Comparison of ENCODE assay signal across 23 mouse cellular contexts in the genomic region with DNA sequence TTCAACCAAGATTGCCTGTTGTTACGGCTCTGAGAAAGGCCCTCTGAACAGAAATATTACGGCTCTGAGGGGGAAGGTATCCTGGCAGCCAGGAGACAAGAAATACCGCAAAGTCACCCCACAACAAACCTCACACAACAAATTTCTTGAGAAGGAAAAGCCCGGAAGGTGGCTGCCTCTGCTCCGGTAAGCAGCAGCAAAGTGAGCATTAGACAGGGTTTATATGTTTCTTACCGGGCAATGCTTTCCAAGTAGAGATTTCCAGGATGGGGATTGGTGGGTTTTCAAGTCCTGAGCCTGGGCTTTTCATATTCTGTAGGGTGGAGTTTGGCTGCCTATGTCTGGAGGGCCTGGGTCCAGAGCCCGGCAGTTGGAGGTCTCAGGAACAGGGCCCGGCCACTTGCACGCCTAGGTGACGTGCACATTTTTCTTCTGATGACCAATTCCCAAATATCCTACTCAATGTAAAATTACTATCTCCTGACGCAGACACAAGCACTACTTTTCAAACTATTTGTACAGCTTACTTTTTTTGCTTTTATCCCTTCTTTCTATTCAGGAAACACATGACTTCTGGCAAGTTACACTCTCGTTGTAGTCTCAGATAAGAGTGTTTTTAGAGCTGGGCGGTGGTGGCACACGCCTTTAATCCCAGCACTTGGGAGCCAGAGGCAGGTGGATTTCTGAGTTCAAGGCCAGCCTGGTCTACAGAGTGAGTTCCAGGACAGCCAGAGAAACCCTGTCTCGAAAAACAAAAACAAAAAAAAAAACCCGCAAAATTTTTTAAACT. TPM values are rescaled to one million over a fixed set of nuclear protein-coding genes. Genes with fewer than 3 reads are reported as not detected.
DNase-seq lines count a peak whose midpoint lies in the region; ATAC-seq and TF ChIP-seq lines count a peak whose summit lies in the region.
"Had no signal": no experiment of that assay in that cellular context is flagged by ENCODE, and none has a peak within 500 bp of the region (broad histone marks: within the 10 kb centered on the region; RNA-seq: fewer than 3 reads in every experiment).

No protein-coding gene starts in this region.

- peaks cover 45% of the 10 kb centered on the region for H3K36me3 ChIP-seq in limb, embryonic 15.5 days
- peaks cover 34% of the 10 kb centered on the region for H3K36me3 ChIP-seq in limb, embryonic 10.5 days
- peaks cover 19% of the 10 kb centered on the region for H3K36me3 ChIP-seq in midbrain, embryonic 12.5 days
- peaks cover 32% of the 10 kb centered on the region for H3K36me3 ChIP-seq in midbrain, embryonic 13.5 days
- peaks cover 15% of the 10 kb centered on the region for H3K36me3 ChIP-seq in thymus, adult 2 months (ENCODE audit: control insufficient read depth, insufficient read depth, low read length)
- H3K36me3 ChIP-seq in intestine, embryonic 16.5 days (ENCODE audit: control insufficient read depth, insufficient read depth, low read length): peaks cover 4% of the 10 kb centered on the region; the same call in 1 of the 2 replicates

- TF ChIP-seq POLR2A in thymus, adult 2 months (IDR thresholded peaks at IDR 0.05; ENCODE audit: control insufficient read depth, extremely low read depth, insufficient read depth, low read length, poor library complexity): no peak

- no peaks in the 10 kb centered on the region for H3K4me1 ChIP-seq in limb, embryonic 15.5 days
- no peaks in the 10 kb centered on the region for H3K4me1 ChIP-seq in limb, embryonic 10.5 days
- H3K4me1 ChIP-seq in midbrain, embryonic 12.5 days: 0 out of 2 replicates have a peak, but pooled peaks cover 5% of the 10 kb centered on the region
- H3K4me1 ChIP-seq in midbrain, embryonic 13.5 days (replicated peaks): peaks cover 10% of the 10 kb centered on the region; the same call in 1 of the 2 replicates
- peaks cover 5% of the 10 kb centered on the region for H3K4me1 ChIP-seq in thymus, adult 2 months (replicated peaks; ENCODE audit: control insufficient read depth, insufficient read depth, low read length)
- H3K4me1 ChIP-seq in intestine, embryonic 16.5 days (ENCODE audit: control insufficient read depth, insufficient read depth, low read length): no peaks in the 10 kb centered on the region
- H3K4me1 ChIP-seq: heart, embryonic 10.5 days; heart, embryonic 13.5 days; hindbrain, embryonic 15.5 days had no signal

- H3K27me3 ChIP-seq in limb, embryonic 15.5 days: no peaks in the 10 kb centered on the region
- H3K27me3 ChIP-seq in limb, embryonic 10.5 days (ENCODE audit: low read depth, poor library complexity, severe bottlenecking): no peaks in the 10 kb centered on the region
- H3K27me3 ChIP-seq in midbrain, embryonic 12.5 days: no peaks in the 10 kb centered on the region
- no peaks in the 10 kb centered on the region for H3K27me3 ChIP-seq in midbrain, embryonic 13.5 days
- no peaks in the 10 kb centered on the region for H3K27me3 ChIP-seq in thymus, adult 2 months (ENCODE audit: control insufficient read depth, insufficient read depth, low read length)
- no peaks in the 10 kb centered on the region for H3K27me3 ChIP-seq in intestine, embryonic 16.5 days (replicated peaks; ENCODE audit: control insufficient read depth, insufficient read depth, low read length)
- H3K27me3 ChIP-seq: forebrain, embryonic 15.5 days; heart, embryonic 13.5 days; hindbrain, embryonic 12.5 days; hindbrain, embryonic 15.5 days; Patski had no signal

- H3K4me2 ChIP-seq in limb, embryonic 15.5 days: no peak overlapping the region
- H3K4me2 ChIP-seq in midbrain, embryonic 12.5 days (replicated peaks): no peak overlapping the region
- H3K4me2 ChIP-seq in midbrain, embryonic 13.5 days (replicated peaks): no peak overlapping the region
- H3K4me2 ChIP-seq in intestine, embryonic 16.5 days (ENCODE audit: low read depth, low read length): no peak overlapping the region
- H3K4me2 ChIP-seq: forebrain, embryonic 15.5 days; heart, embryonic 13.5 days; hindbrain, embryonic 12.5 days; hindbrain, embryonic 15.5 days had no signal

- no peak for TF ChIP-seq CTCF in thymus, adult 2 months (IDR thresholded peaks at IDR 0.05; ENCODE audit: borderline replicate concordance, control insufficient read depth, extremely low read depth, insufficient read depth, low read length, poor library complexity)

- H3K27ac ChIP-seq in limb, embryonic 15.5 days: peak overlapping the region; percentile 22; the same call in 1 of the 2 replicates
- no peak overlapping the region for H3K27ac ChIP-seq in limb, embryonic 10.5 days
- H3K27ac ChIP-seq in midbrain, embryonic 12.5 days (replicated peaks): 0 out of 2 replicates have a peak overlapping the region, but pooled peaks have one; percentile 35
- H3K27ac ChIP-seq in midbrain, embryonic 13.5 days: no peak overlapping the region
- peak overlapping the region; percentile 74; the same call in 1 of the 2 replicates for H3K27ac ChIP-seq in thymus, adult 2 months (ENCODE audit: control insufficient read depth, insufficient read depth, low read length)
- no peak overlapping the region for H3K27ac ChIP-seq in intestine, embryonic 16.5 days (ENCODE audit: low read length)
- H3K27ac ChIP-seq: forebrain, embryonic 10.5 days; forebrain, embryonic 15.5 days; heart, adult 2 months; heart, embryonic 10.5 days; heart, embryonic 13.5 days; hindbrain, embryonic 12.5 days; hindbrain, embryonic 15.5 days had no signal

- H3K9me3 ChIP-seq in limb, embryonic 15.5 days: no peaks in the 10 kb centered on the region
- no peaks in the 10 kb centered on the region for H3K9me3 ChIP-seq in limb, embryonic 10.5 days (replicated peaks)
- H3K9me3 ChIP-seq in midbrain, embryonic 12.5 days: no peaks in the 10 kb centered on the region
- no peaks in the 10 kb centered on the region for H3K9me3 ChIP-seq in midbrain, embryonic 13.5 days
- no peaks in the 10 kb centered on the region for H3K9me3 ChIP-seq in intestine, embryonic 16.5 days (ENCODE audit: control insufficient read depth, low read length)
- H3K9me3 ChIP-seq: forebrain, embryonic 10.5 days; forebrain, embryonic 15.5 days; heart, embryonic 10.5 days; heart, embryonic 13.5 days; hindbrain, embryonic 12.5 days; hindbrain, embryonic 15.5 days had no signal

- ATAC-seq in limb, embryonic 15.5 days (ENCODE audit: insufficient number of reproducible peaks, low FRiP score, low TSS enrichment, low read depth): no peak
- ATAC-seq in midbrain, embryonic 12.5 days (ENCODE audit: low FRiP score, low read depth): no peak
- no peak for ATAC-seq in midbrain, embryonic 13.5 days
- no peak for ATAC-seq in intestine, embryonic 16.5 days
- ATAC-seq: CD4-positive, CD25-positive, alpha-beta regulatory T cell, adult 4 months; forebrain, embryonic 15.5 days; Patski had no signal

- no peak overlapping the region for H3K9ac ChIP-seq in limb, embryonic 15.5 days
- H3K9ac ChIP-seq in midbrain, embryonic 12.5 days (replicated peaks): no peak overlapping the region
- H3K9ac ChIP-seq in midbrain, embryonic 13.5 days (replicated peaks): no peak overlapping the region
- H3K9ac ChIP-seq in intestine, embryonic 16.5 days (ENCODE audit: low read depth, low read length): no peak overlapping the region
- H3K9ac ChIP-seq: forebrain, embryonic 15.5 days; heart, embryonic 13.5 days; hindbrain, embryonic 12.5 days; hindbrain, embryonic 15.5 days had no signal

- H3K4me3 ChIP-seq in limb, embryonic 15.5 days: no peak overlapping the region
- no peak overlapping the region for H3K4me3 ChIP-seq in limb, embryonic 10.5 days
- H3K4me3 ChIP-seq in midbrain, embryonic 12.5 days: no peak overlapping the region
- no peak overlapping the region for H3K4me3 ChIP-seq in midbrain, embryonic 13.5 days (replicated peaks)
- H3K4me3 ChIP-seq in thymus, adult 2 months (ENCODE audit: control insufficient read depth, insufficient read depth, low read length): no peak overlapping the region
- no peak overlapping the region for H3K4me3 ChIP-seq in intestine, embryonic 16.5 days (ENCODE audit: low read length)
- H3K4me3 ChIP-seq: forebrain, embryonic 10.5 days; forebrain, embryonic 15.5 days; heart, adult 2 months; heart, embryonic 10.5 days; heart, embryonic 13.5 days; hindbrain, embryonic 12.5 days; hindbrain, embryonic 15.5 days had no signal

- WGBS in limb, embryonic 15.5 days: 84% methylated on average over 16 of the region's 16 CpGs
- 89% methylated on average over 16 of the region's 16 CpGs for WGBS in limb, embryonic 10.5 days
- WGBS in midbrain, embryonic 12.5 days: 83% methylated on average over 16 of the region's 16 CpGs
- 81% methylated on average over 16 of the region's 16 CpGs for WGBS in midbrain, embryonic 13.5 days
- 75% methylated on average over 16 of the region's 16 CpGs for WGBS in thymus, adult 2 months
- 89% methylated on average over 16 of the region's 16 CpGs for WGBS in intestine, embryonic 16.5 days

- no peak for DNase-seq in limb, embryonic 10.5 days (ENCODE audit: low spot score)
- no peak for DNase-seq in thymus, adult 2 months
- no peak for DNase-seq in thymus, postnatal 4 days
- DNase-seq: adrenal gland, postnatal 10 days; adrenal gland, postnatal 36 days; cerebellum, adult 18-20 months; cerebellum, adult 9-10 months; cerebellum, postnatal 14 days; gastrocnemius, postnatal 25 days; heart, adult 2 months; heart, postnatal 14 days had no signal

RNA-seq across cellular contexts. Expression of a gene that starts 42.0 kb away (rescaled TPM):
- polyA plus RNA-seq in limb, embryonic 15.5 days (2015; fragmentation: Nextera tagmentation; extraction: Ambion mirVana): 15.1 and 15.2 TPM in 2 replicates
- 18.3 and 21.2 TPM in 2 replicates for polyA plus RNA-seq in limb, embryonic 10.5 days (2016; fragmentation: Nextera tagmentation; extraction: Ambion mirVana)
- 21.7 and 23.5 TPM in 2 replicates for polyA plus RNA-seq in midbrain, embryonic 12.5 days (2016; fragmentation: Nextera tagmentation; extraction: Ambion mirVana)
- 8.4 and 8.5 TPM in 2 replicates for polyA plus RNA-seq in midbrain, embryonic 13.5 days (2015; fragmentation: Nextera tagmentation; extraction: Ambion mirVana)
- polyA plus RNA-seq in thymus, adult 2 months (2012; rRNA removed): 3.6 and 4.9 TPM in 2 replicates
- polyA plus RNA-seq in intestine, embryonic 16.5 days (2015; fragmentation: Nextera tagmentation; extraction: Ambion mirVana): 9.4 and 11.5 TPM in 2 replicates

Comparison
In these comparisons a context has a peak if more than half of its experiments do, and no peak if none do; other contexts are left out.
1. H3K27ac ChIP-seq: peak in limb, embryonic 15.5 days (single experiment), midbrain, embryonic 12.5 days (single experiment) and thymus, adult 2 months (single experiment); none in limb, embryonic 10.5 days (single experiment), midbrain, embryonic 13.5 days (single experiment) and intestine, embryonic 16.5 days (single experiment).